Mouse (Mus musculus) hindbrain, embryonic 14.5 days (tissue): ENCODE results near the gene Inpp5f. TPM values are rescaled to one million over a fixed set of nuclear protein-coding genes. Genes with fewer than 3 reads are reported as not detected.
"Not testable (repeated sequence)": the region's sequence is repeated elsewhere in the genome, so short reads cannot be mapped to it uniquely, and the experiment has no call there.

Experiments
- ATAC-seq: fragments of 200-750 bp; cut with Nextera tagmentation; 2 replicates; pipeline ENCODE4 v1.8.0; 2017; ENCODE audit warnings: moderate number of reproducible peaks, mild to moderate bottlenecking, moderate TSS enrichment, moderate library complexity; ENCODE audit not compliant: low FRiP score
- DNase-seq: peaks from one replicate; pipeline ENCODE4 v3.0.0-alpha.2; 2015; ENCODE audit warnings: low spot score
- H3K27ac ChIP-seq: fragments of 300-500 bp; sonication (generic); 2 replicates; pipeline ENCODE4 v1.5.1; 2014; ENCODE audit warnings: mild to moderate bottlenecking, moderate library complexity
- H3K27me3 ChIP-seq: fragments of 300-500 bp; sonication (generic); 2 replicates; pipeline ENCODE4 v1.6.1; 2014; ENCODE audit warnings: mild to moderate bottlenecking, low read length, mixed read lengths; ENCODE audit not compliant: control insufficient read depth, insufficient read depth
- H3K36me3 ChIP-seq: fragments of 300-500 bp; sonication (generic); replicated peaks from 2 replicates; pipeline ENCODE4 v1.6.1; 2014; ENCODE audit not compliant: control insufficient read depth, insufficient read depth
- H3K4me1 ChIP-seq: fragments of 300-500 bp; sonication (generic); replicated peaks from 2 replicates; pipeline ENCODE4 v1.6.1; 2014; ENCODE audit warnings: antibody characterized with exemption, low read length, mixed read lengths; ENCODE audit not compliant: control insufficient read depth, insufficient read depth
- H3K4me2 ChIP-seq: fragments of 300-500 bp; sonication (generic); replicated peaks from 2 replicates; pipeline ENCODE4 v1.6.1; 2014; ENCODE audit warnings: mild to moderate bottlenecking, moderate library complexity
- H3K4me3 ChIP-seq: fragments of 300-500 bp; sonication (generic); replicated peaks from 2 replicates; pipeline ENCODE4 v1.5.1; 2014; ENCODE audit warnings: mild to moderate bottlenecking, low read length
- H3K9ac ChIP-seq: fragments of 300-500 bp; sonication (generic); 2 replicates; pipeline ENCODE4 v1.6.1; 2014
- H3K9me3 ChIP-seq: fragments of 300-500 bp; sonication (generic); 2 replicates; pipeline ENCODE4 v1.6.1; 2016; ENCODE audit warnings: low read length; ENCODE audit not compliant: control insufficient read depth
- WGBS: fragments of 180-500 bp; shearing (Covaris S2); extraction: QIAGEN DNeasy Blood & Tissue Kit; methylation state at CpG from one replicate; pipeline ENCODE4 v1.1.7; 2014; 5-methylcytosine and 5-hydroxymethylcytosine counted together
- polyA plus RNA-seq: library from polyadenylated mRNA; unstranded; fragments of >200 nt; fragmentation: Nextera tagmentation; extraction: Ambion mirVana; gene quantifications from 2 replicates; pipeline ENCODE4 v1.2.1, GENCODE M21; 2014

The Inpp5f gene
- polyA plus RNA-seq, 1 experiment from 2014 or later = 418 TPM

- H3K4me3 ChIP-seq = no peak overlapping the region
- H3K9ac ChIP-seq = peak overlapping the region; percentile 36; the same call in 1 of the 2 replicates
- H3K4me1 ChIP-seq = peaks cover 25% of the 10 kb centered on the region
- H3K36me3 ChIP-seq = no peaks in the 10 kb centered on the region
- 9% methylated on average over 9 of the region's 9 CpGs for WGBS
- no peaks in the 10 kb centered on the region for H3K9me3 ChIP-seq
- ATAC-seq = peak; percentile 57; the same call in 1 of the 2 replicates
- H3K4me2 ChIP-seq = peak overlapping the region; percentile 50
- H3K27ac ChIP-seq = peak overlapping the region; percentile 83
- H3K27me3 ChIP-seq = no peaks in the 10 kb centered on the region
- no peak for DNase-seq
Measured at GRCm38 (mm10) chr7:128591345-128592084, 19.6 kb upstream of the Inpp5f start.

- Histone ChIP-seq H3K27me3 (no peaks in the 10 kb centered on the region), H3K9me3 (no peaks in the 10 kb centered on the region), H3K9ac (peak overlapping the region; percentile 36), H3K27ac (peak overlapping the region; percentile 83), H3K4me1 (peaks cover 25% of the 10 kb centered on the region), H3K36me3 (no peaks in the 10 kb centered on the region), H3K4me3 (no peak overlapping the region; the same call in 1 of the 2 replicates), H3K4me2 (peak overlapping the region; percentile 50)
- WGBS = 4% methylated on average over 21 of the region's 21 CpGs
- no peak for DNase-seq
- ATAC-seq = peak; percentile 43; the same call in 1 of the 2 replicates
Measured at GRCm38 (mm10) chr7:128592118-128592935, 18.8 kb upstream of the Inpp5f start.

- Histone ChIP-seq H3K4me2 (peak overlapping the region; percentile 50), H3K27me3 (no peaks in the 10 kb centered on the region), H3K9me3 (no peaks in the 10 kb centered on the region), H3K4me3 (no peak overlapping the region; the same call in 1 of the 2 replicates), H3K4me1 (peaks cover 25% of the 10 kb centered on the region), H3K36me3 (no peaks in the 10 kb centered on the region), H3K27ac (peak overlapping the region; percentile 83), H3K9ac (peak overlapping the region; percentile 36; the same call in 1 of the 2 replicates)
- WGBS = under 1% methylated on average over 6 of the region's 6 CpGs
- ATAC-seq (peak; percentile 14; the same call in 1 of the 2 replicates), DNase-seq (peak; percentile 53)
Measured at GRCm38 (mm10) chr7:128592936-128593241, 18.2 kb upstream of the Inpp5f start.

GRCm38 (mm10) chr7:128596274-128596673, 14.9 kb upstream of the Inpp5f start:
- Histone ChIP-seq H3K27ac (no peak overlapping the region), H3K4me1 (peaks cover 20% of the 10 kb centered on the region), H3K4me2 (no peak overlapping the region), H3K4me3 (no peak overlapping the region), H3K27me3 (no peaks in the 10 kb centered on the region), H3K9ac (no peak overlapping the region), H3K36me3 (no peaks in the 10 kb centered on the region), H3K9me3 (no peaks in the 10 kb centered on the region)
- DNase-seq = no peak
- WGBS = 97% methylated on average over 2 of the region's 2 CpGs
- no peak for ATAC-seq

- no peak overlapping the region for H3K4me3 ChIP-seq
- WGBS = 85% methylated on average over 5 of the region's 5 CpGs
- H3K4me1 ChIP-seq = no peaks in the 10 kb centered on the region
- H3K36me3 ChIP-seq = no peaks in the 10 kb centered on the region
- no peaks in the 10 kb centered on the region for H3K27me3 ChIP-seq
- H3K9ac ChIP-seq = no peak overlapping the region
- no peak overlapping the region for H3K4me2 ChIP-seq
- H3K9me3 ChIP-seq = no peaks in the 10 kb centered on the region
- DNase-seq (no peak), ATAC-seq (no peak)
- no peak overlapping the region for H3K27ac ChIP-seq
Measured at GRCm38 (mm10) chr7:128599072-128599471, 12.1 kb upstream of the Inpp5f start.

- Histone ChIP-seq H3K36me3 (no peaks in the 10 kb centered on the region), H3K9me3 (no peaks in the 10 kb centered on the region), H3K4me2 (no peak overlapping the region), H3K9ac (no peak overlapping the region), H3K27ac (no peak overlapping the region), H3K27me3 (no peaks in the 10 kb centered on the region), H3K4me1 (no peaks in the 10 kb centered on the region), H3K4me3 (no peak overlapping the region)
- DNase-seq (no peak), ATAC-seq (no peak)
- WGBS = 79% methylated on average over 5 of the region's 5 CpGs
Measured at GRCm38 (mm10) chr7:128601826-128602225, 9.3 kb upstream of the Inpp5f start.

GRCm38 (mm10) chr7:128609936-128610335, 1.2 kb upstream of the Inpp5f start:
- H3K27me3 ChIP-seq, H3K27ac ChIP-seq, H3K9me3 ChIP-seq, DNase-seq, H3K4me2 ChIP-seq, H3K9ac ChIP-seq, ATAC-seq, H3K4me3 ChIP-seq, H3K36me3 ChIP-seq: not testable (repeated sequence)
- H3K4me1 ChIP-seq = peaks cover 14% of the 10 kb centered on the region
- WGBS = 99% methylated on average over 7 of the region's 9 CpGs

- Histone ChIP-seq H3K9ac (peak overlapping the region; percentile 14), H3K4me3 (peak overlapping the region; percentile 84), H3K36me3 (no peaks in the 10 kb centered on the region), H3K9me3 (no peaks in the 10 kb centered on the region), H3K27ac (peak overlapping the region; percentile 34; the same call in 1 of the 2 replicates), H3K4me1 (peaks cover 14% of the 10 kb centered on the region), H3K4me2 (peak overlapping the region; percentile 68), H3K27me3 (no peaks in the 10 kb centered on the region)
- ATAC-seq (no peak), DNase-seq (no peak)
- 93% methylated on average over 6 of the region's 6 CpGs for WGBS
Measured at GRCm38 (mm10) chr7:128610490-128610889, 638 bp upstream of the Inpp5f start.

GRCm38 (mm10) chr7:128611799-128612411, 777 bp downstream of the Inpp5f start:
- DNase-seq (no peak), ATAC-seq (no peak)
- no peaks in the 10 kb centered on the region for H3K36me3 ChIP-seq
- H3K4me2 ChIP-seq = peak overlapping the region; percentile 68
- H3K4me1 ChIP-seq = peaks cover 14% of the 10 kb centered on the region
- 26% methylated on average over 18 of the region's 22 CpGs for WGBS
- H3K27me3 ChIP-seq = no peaks in the 10 kb centered on the region
- no peaks in the 10 kb centered on the region for H3K9me3 ChIP-seq
- peak overlapping the region; percentile 76 for H3K9ac ChIP-seq
- H3K27ac ChIP-seq = peak overlapping the region; percentile 69; the same call in 1 of the 2 replicates
- peak overlapping the region; percentile 84 for H3K4me3 ChIP-seq
